Mouse (Mus musculus) erythroblast, embryonic 14.5 days (primary cell): ENCODE results near the gene Cdc14a. TPM values are rescaled to one million over a fixed set of nuclear protein-coding genes. Genes with fewer than 3 reads are reported as not detected.
A peak's percentile ranks its signal among the peaks of the same experiment; 100 is the strongest.

ENCODE experiments used
- H3K27me3 ChIP-seq: 2 replicates; pipeline ENCODE4 v1.6.1; 2012; ENCODE audit warnings: inconsistent platforms; ENCODE audit not compliant: control insufficient read depth
- H3K36me3 ChIP-seq: 2 replicates; pipeline ENCODE4 v1.6.1; 2012; ENCODE audit warnings: mild to moderate bottlenecking, inconsistent platforms; ENCODE audit not compliant: control insufficient read depth
- H3K4me1 ChIP-seq: 2 replicates; pipeline ENCODE4 v1.6.1; 2012; ENCODE audit warnings: inconsistent platforms; ENCODE audit not compliant: control insufficient read depth
- H3K4me3 ChIP-seq: replicated peaks from 2 replicates; pipeline ENCODE3; 2012; ENCODE audit warnings: moderate library complexity, mild to moderate bottlenecking, inconsistent platforms
- H3K9me3 ChIP-seq: 2 replicates; pipeline ENCODE4 v1.6.1; 2012; ENCODE audit warnings: low read length, inconsistent platforms, mixed read lengths; ENCODE audit not compliant: control insufficient read depth
- GATA1 ChIP-seq: IDR thresholded peaks from 2 replicates; pipeline ENCODE4 v1.6.1; 2012; ENCODE audit warnings: low read length, inconsistent platforms, mixed read lengths
- TAL1 ChIP-seq: IDR thresholded peaks from 3 replicates; pipeline ENCODE4 v1.6.1; 2012; ENCODE audit warnings: low read length, inconsistent platforms, mixed read lengths
- polyA plus RNA-seq: library from polyadenylated mRNA; stranded (reverse); fragments of >175 nt; gene quantifications from 2 replicates; pipeline ENCODE4 v1.2.3, GENCODE M21; 2012

Cdc14a gene
- polyA plus RNA-seq = 0.10 and 0.25 TPM in 2 replicates

- Histone ChIP-seq H3K4me3 (peak within 1 kb of the TSS; percentile 94), H3K9me3 (no peaks in the 10 kb centered on the region), H3K36me3 (peaks cover 13% of the 10 kb centered on the region), H3K4me1 (peaks cover 44% of the 10 kb centered on the region), H3K27me3 (no peaks in the 10 kb centered on the region)
- TF ChIP-seq GATA1 = no peak
- no peak for TF ChIP-seq TAL1
Measured at GRCm38 (mm10) chr3:116423353-116424159, at the start of gene Cdc14a. Gene Cdc14a, minus strand, starts transcription at chr3:116424032.

DNA sequence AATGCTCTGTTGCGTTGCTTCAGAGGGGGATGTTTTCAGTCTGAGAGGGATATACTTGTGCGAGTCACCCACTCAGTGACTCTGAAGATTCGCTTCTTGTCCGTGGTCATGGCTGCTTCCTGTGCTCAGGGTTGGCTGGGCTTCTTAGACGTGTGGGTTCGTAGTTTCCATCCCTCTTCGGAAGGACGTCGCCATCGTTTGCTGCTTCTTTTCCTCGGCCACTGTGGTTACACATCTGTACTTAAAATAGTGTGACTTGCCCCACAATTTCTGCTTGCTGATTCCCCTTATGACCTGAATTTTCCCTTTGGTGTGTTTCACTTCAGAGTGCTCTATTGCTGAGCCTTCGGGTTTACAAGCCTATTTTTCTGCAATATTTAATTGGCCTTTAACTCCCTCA is 41.9 kb upstream of the Cdc14a start:
- Histone ChIP-seq H3K9me3 (no peaks in the 10 kb centered on the region), H3K36me3 (no peaks in the 10 kb centered on the region), H3K4me1 (no peaks in the 10 kb centered on the region), H3K4me3 (no peak overlapping the region), H3K27me3 (no peaks in the 10 kb centered on the region)
- TF ChIP-seq GATA1 (no peak), TAL1 (no peak)

DNA sequence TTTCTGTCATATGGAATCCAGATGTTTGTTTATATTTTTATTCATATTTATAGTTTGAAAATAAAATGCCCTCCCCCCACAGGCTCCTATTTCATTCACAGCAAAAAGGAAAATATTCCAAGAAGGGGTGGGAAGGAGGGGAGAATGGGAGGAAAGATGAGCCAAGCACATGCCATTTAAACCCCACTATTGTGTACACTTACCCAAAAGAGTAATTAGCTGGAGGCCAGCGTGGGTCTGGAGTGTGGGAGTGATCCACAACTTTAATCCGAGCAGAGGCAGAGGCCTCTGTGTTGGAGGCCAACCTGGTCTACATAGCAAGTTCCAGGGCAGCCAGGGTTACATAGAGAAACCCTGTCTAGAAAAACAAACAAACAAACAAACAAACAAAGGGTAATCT is 40.5 kb upstream of the Cdc14a start:
- H3K9me3 ChIP-seq = no peaks in the 10 kb centered on the region
- H3K4me1 ChIP-seq = no peaks in the 10 kb centered on the region
- H3K27me3 ChIP-seq = no peaks in the 10 kb centered on the region
- TF ChIP-seq TAL1 = no peak
- no peak for TF ChIP-seq GATA1
- no peak overlapping the region for H3K4me3 ChIP-seq
- no peaks in the 10 kb centered on the region for H3K36me3 ChIP-seq

GRCm38 (mm10) chr3:116461053-116461452 is 37.2 kb upstream of the Cdc14a start:
- Histone ChIP-seq H3K27me3 (0 out of 2 replicates have a peak, but pooled peaks cover 2% of the 10 kb centered on the region), H3K36me3 (no peaks in the 10 kb centered on the region), H3K4me1 (no peaks in the 10 kb centered on the region), H3K9me3 (no peaks in the 10 kb centered on the region), H3K4me3 (no peak overlapping the region)
- no peak for TF ChIP-seq TAL1
- TF ChIP-seq GATA1 = no peak

DNA sequence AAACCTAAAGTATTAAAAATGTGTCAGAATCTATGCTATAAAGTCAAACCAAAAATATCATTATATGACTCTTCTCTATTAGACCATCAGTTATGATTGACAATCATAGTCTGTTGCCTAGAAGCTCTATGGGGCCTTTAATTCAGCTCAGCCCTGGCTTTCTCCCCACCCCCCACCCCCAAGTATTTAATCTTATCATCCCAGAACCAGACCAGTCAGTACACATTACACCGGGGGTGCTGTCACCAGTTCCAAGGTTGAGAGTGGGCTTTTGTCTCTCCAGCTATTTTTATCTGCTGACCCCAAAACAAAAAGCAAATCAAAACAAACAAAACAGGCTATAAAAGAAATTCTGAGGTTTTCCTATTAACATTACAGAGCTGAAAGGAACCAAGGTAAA is 30.7 kb upstream of the Cdc14a start:
- no peak overlapping the region for H3K4me3 ChIP-seq
- no peak for TF ChIP-seq TAL1
- TF ChIP-seq GATA1 = no peak
- H3K36me3 ChIP-seq = no peaks in the 10 kb centered on the region
- no peaks in the 10 kb centered on the region; the same call in 1 of the 2 replicates for H3K9me3 ChIP-seq
- peaks cover 13% of the 10 kb centered on the region for H3K4me1 ChIP-seq
- H3K27me3 ChIP-seq = 0 out of 2 replicates have a peak, but pooled peaks cover 2% of the 10 kb centered on the region

- Histone ChIP-seq H3K27me3 (no peaks in the 10 kb centered on the region), H3K4me1 (peaks cover 13% of the 10 kb centered on the region), H3K9me3 (no peaks in the 10 kb centered on the region; the same call in 1 of the 2 replicates), H3K4me3 (no peak overlapping the region), H3K36me3 (no peaks in the 10 kb centered on the region)
- TF ChIP-seq GATA1 = no peak
- no peak for TF ChIP-seq TAL1
Measured at GRCm38 (mm10) chr3:116450741-116451140, 26.9 kb upstream of the Cdc14a start.

- Histone ChIP-seq H3K27me3 (peaks cover 3% of the 10 kb centered on the region; the same call in 1 of the 2 replicates), H3K36me3 (no peaks in the 10 kb centered on the region), H3K4me3 (no peak overlapping the region), H3K4me1 (no peaks in the 10 kb centered on the region), H3K9me3 (no peaks in the 10 kb centered on the region)
- no peak for TF ChIP-seq TAL1
- no peak for TF ChIP-seq GATA1
Measured at GRCm38 (mm10) chr3:116444327-116444726, 20.5 kb upstream of the Cdc14a start.

DNA sequence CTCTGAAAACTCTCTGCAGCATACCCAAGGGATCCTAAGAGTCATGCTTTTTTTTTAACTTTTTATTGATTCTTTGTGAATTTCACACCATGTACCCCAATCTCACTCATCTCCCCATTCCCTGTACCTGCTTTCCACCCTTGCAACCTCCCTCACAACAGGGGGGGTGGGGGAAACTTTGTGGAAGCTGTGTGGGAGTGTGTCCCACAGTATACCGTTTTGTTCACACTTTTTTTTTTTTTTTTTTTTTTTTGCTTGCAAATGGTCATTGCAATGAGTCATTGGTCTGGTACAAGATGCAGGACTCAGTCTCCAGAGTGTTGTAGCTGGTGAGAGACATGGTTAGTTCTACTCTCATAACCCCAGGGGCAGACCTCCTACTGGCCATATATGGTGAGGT is 19.0 kb upstream of the Cdc14a start:
- H3K36me3 ChIP-seq = no peaks in the 10 kb centered on the region
- H3K9me3 ChIP-seq = no peaks in the 10 kb centered on the region
- no peak overlapping the region for H3K4me3 ChIP-seq
- H3K27me3 ChIP-seq = peaks cover 5% of the 10 kb centered on the region; the same call in 1 of the 2 replicates
- no peaks in the 10 kb centered on the region for H3K4me1 ChIP-seq
- no peak for TF ChIP-seq TAL1
- no peak for TF ChIP-seq GATA1

DNA sequence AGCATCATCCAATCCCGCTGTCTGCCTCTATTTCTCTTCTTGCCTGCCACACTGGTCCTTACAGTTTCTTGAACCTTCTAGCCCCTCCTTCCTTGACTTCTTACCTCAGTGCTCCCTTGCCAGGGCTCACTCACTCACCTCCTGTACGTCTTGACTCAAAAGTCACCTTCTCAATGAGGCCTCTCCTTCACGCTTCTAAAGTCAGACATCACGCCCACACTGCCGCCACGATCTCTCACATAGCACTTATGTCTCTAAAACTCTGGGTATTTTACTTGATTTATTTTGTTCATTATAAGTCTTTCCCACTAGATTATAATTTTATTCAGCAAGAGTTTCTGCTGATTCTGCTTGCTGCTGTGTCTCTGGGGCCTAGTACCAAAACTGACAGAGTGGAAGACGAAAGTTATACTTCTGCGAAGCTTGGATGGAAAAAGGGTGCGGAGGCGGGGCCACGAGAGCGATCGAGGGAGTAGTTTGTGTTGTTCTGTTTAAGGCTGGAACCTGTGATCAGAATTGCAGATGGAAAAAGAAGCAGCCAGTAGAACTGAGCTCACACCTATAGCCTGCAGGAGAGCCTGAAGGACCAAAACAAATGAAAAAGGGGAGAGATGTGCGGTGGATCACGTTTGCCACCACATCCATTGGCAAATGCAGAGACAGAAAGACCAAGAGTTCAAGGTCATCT is 17.8 kb upstream of the Cdc14a start:
- no peaks in the 10 kb centered on the region for H3K9me3 ChIP-seq
- H3K27me3 ChIP-seq = peaks cover 8% of the 10 kb centered on the region
- H3K4me1 ChIP-seq = peaks cover 2% of the 10 kb centered on the region; the same call in 1 of the 2 replicates
- no peak for TF ChIP-seq TAL1
- no peak for TF ChIP-seq GATA1
- no peak overlapping the region for H3K4me3 ChIP-seq
- no peaks in the 10 kb centered on the region for H3K36me3 ChIP-seq
